ENCODE assay signal across 19 mouse cellular contexts in the genomic region with DNA sequence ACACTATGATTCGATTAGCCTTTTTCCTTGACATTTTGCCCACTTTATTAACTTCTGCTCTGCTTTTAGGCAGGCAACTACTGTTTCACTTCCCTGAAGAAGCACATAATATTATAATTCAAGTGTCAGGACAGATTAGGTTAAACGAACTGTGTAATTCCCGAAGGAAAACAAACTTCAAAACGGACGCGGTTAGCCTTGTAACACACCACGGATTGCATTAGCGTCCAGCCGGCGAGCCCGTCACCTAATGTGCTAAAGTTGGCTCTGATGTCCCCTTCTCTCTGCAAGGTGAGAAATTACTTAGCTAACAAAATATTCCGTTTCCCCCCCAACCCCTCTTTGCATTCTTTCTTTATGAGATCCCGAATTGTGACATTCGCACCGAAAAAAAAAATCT.
DNase-seq lines count a peak whose midpoint lies in the region; ATAC-seq and TF ChIP-seq lines count a peak whose summit lies in the region.
"Had no signal": no experiment of that assay in that cellular context is flagged by ENCODE, and none has a peak within 500 bp of the region (broad histone marks: within the 10 kb centered on the region; RNA-seq: fewer than 3 reads in every experiment).

No protein-coding gene starts in this region.

- H3K4me3 ChIP-seq in heart, embryonic 16.5 days (ENCODE audit: low read length) = no peak overlapping the region
- no peak overlapping the region for H3K4me3 ChIP-seq in midbrain, postnatal 0 days (ENCODE audit: low read depth, low read length)
- no peak overlapping the region for H3K4me3 ChIP-seq in midbrain, embryonic 11.5 days (ENCODE audit: low read depth, low read length)
- no peak overlapping the region for H3K4me3 ChIP-seq in intestine, embryonic 14.5 days (ENCODE audit: low read depth, low read length)
- H3K4me3 ChIP-seq: forebrain, embryonic 12.5 days; heart, embryonic 13.5 days had no signal

- H3K27me3 ChIP-seq in heart, embryonic 16.5 days (ENCODE audit: control insufficient read depth, insufficient read depth, low read length) = peaks cover 19% of the 10 kb centered on the region
- no peaks in the 10 kb centered on the region for H3K27me3 ChIP-seq in midbrain, postnatal 0 days (ENCODE audit: insufficient read depth, low read length)
- H3K27me3 ChIP-seq in midbrain, embryonic 11.5 days (ENCODE audit: control insufficient read depth, insufficient read depth, low read length) = peaks cover 5% of the 10 kb centered on the region
- peaks cover 34% of the 10 kb centered on the region for H3K27me3 ChIP-seq in intestine, embryonic 14.5 days (replicated peaks; ENCODE audit: control insufficient read depth, insufficient read depth, low read length)

- H3K4me1 ChIP-seq in heart, embryonic 16.5 days (ENCODE audit: control insufficient read depth, insufficient read depth, low read length) = peaks cover 7% of the 10 kb centered on the region; the same call in 1 of the 2 replicates
- H3K4me1 ChIP-seq in midbrain, postnatal 0 days (ENCODE audit: insufficient read depth, low read length) = peaks cover 5% of the 10 kb centered on the region; the same call in 1 of the 2 replicates
- H3K4me1 ChIP-seq in midbrain, embryonic 11.5 days (ENCODE audit: control insufficient read depth, insufficient read depth, low read length) = peaks cover 48% of the 10 kb centered on the region
- peaks cover 12% of the 10 kb centered on the region for H3K4me1 ChIP-seq in intestine, embryonic 14.5 days (replicated peaks; ENCODE audit: control insufficient read depth, insufficient read depth, low read length)

- no peaks in the 10 kb centered on the region for H3K36me3 ChIP-seq in heart, embryonic 16.5 days (ENCODE audit: control insufficient read depth, insufficient read depth)
- H3K36me3 ChIP-seq in midbrain, postnatal 0 days (ENCODE audit: insufficient read depth, low read length) = no peaks in the 10 kb centered on the region
- H3K36me3 ChIP-seq in midbrain, embryonic 11.5 days (ENCODE audit: control insufficient read depth, insufficient read depth, low read length) = no peaks in the 10 kb centered on the region
- H3K36me3 ChIP-seq in intestine, embryonic 14.5 days (ENCODE audit: control insufficient read depth, insufficient read depth, low read length) = no peaks in the 10 kb centered on the region
- H3K36me3 ChIP-seq: forebrain, embryonic 12.5 days; heart, embryonic 13.5 days; midbrain, embryonic 10.5 days had no signal

- no peaks in the 10 kb centered on the region for H3K9me3 ChIP-seq in heart, embryonic 16.5 days (replicated peaks; ENCODE audit: control insufficient read depth, low read length)
- H3K9me3 ChIP-seq in midbrain, postnatal 0 days (ENCODE audit: low read length) = no peaks in the 10 kb centered on the region
- no peaks in the 10 kb centered on the region for H3K9me3 ChIP-seq in midbrain, embryonic 11.5 days (ENCODE audit: control insufficient read depth, low read length)
- H3K9me3 ChIP-seq in intestine, embryonic 14.5 days (ENCODE audit: control insufficient read depth, low read length) = no peaks in the 10 kb centered on the region
- H3K9me3 ChIP-seq: forebrain, embryonic 12.5 days; heart, embryonic 13.5 days; midbrain, embryonic 10.5 days had no signal

- no peak for TF ChIP-seq CTCF in midbrain, postnatal 0 days (IDR thresholded peaks at IDR 0.05)

- no peak overlapping the region for H3K9ac ChIP-seq in heart, embryonic 16.5 days (ENCODE audit: low read length)
- H3K9ac ChIP-seq in midbrain, postnatal 0 days (replicated peaks; ENCODE audit: low read length, poor library complexity, severe bottlenecking) = no peak overlapping the region
- no peak overlapping the region for H3K9ac ChIP-seq in midbrain, embryonic 11.5 days (ENCODE audit: low read length)
- no peak overlapping the region for H3K9ac ChIP-seq in intestine, embryonic 14.5 days (ENCODE audit: low read length)
- H3K9ac ChIP-seq: forebrain, embryonic 12.5 days; heart, embryonic 13.5 days; liver, embryonic 14.5 days had no signal

- 0 out of 2 replicates have a peak overlapping the region, but pooled peaks have one; percentile 1 for H3K4me2 ChIP-seq in heart, embryonic 16.5 days (ENCODE audit: low read depth, low read length)
- no peak overlapping the region for H3K4me2 ChIP-seq in midbrain, postnatal 0 days (ENCODE audit: low read depth, low read length, poor library complexity, severe bottlenecking)
- H3K4me2 ChIP-seq in midbrain, embryonic 11.5 days = no peak overlapping the region
- H3K4me2 ChIP-seq in intestine, embryonic 14.5 days (ENCODE audit: low read length) = peak overlapping the region; percentile 39
- H3K4me2 ChIP-seq: forebrain, embryonic 12.5 days had no signal

- WGBS in heart, embryonic 16.5 days = 62% methylated on average over 15 of the region's 15 CpGs
- WGBS in midbrain, postnatal 0 days = 26% methylated on average over 15 of the region's 15 CpGs
- WGBS in midbrain, embryonic 11.5 days = 45% methylated on average over 15 of the region's 15 CpGs
- WGBS in intestine, embryonic 14.5 days = 35% methylated on average over 15 of the region's 15 CpGs

- no peak for ATAC-seq in heart, embryonic 16.5 days (replicated peaks; ENCODE audit: extremely low read depth, insufficient read depth, low FRiP score)
- no peak for ATAC-seq in midbrain, postnatal 0 days (ENCODE audit: low FRiP score)
- ATAC-seq in midbrain, embryonic 11.5 days (ENCODE audit: low FRiP score) = no peak
- ATAC-seq in intestine, embryonic 14.5 days (replicated peaks; ENCODE audit: low FRiP score, low TSS enrichment, low read depth) = no peak
- ATAC-seq: activated CD4-positive, CD25-positive, alpha-beta regulatory T cell, adult 4 months had no signal

- no peak for DNase-seq in heart, postnatal 10 days
- DNase-seq in midbrain, postnatal 0 days (ENCODE audit: low spot score) = peak; percentile 25
- no peak for DNase-seq in midbrain, embryonic 11.5 days (ENCODE audit: low spot score, missing footprints)
- no peak for DNase-seq in intestine, embryonic 14.5 days (ENCODE audit: low spot score)
- peak; percentile 64 for DNase-seq in retina, postnatal 1 day
- no peak for DNase-seq in gastrocnemius, postnatal 25 days
- DNase-seq in B cell, adult 2 months = no peak
- DNase-seq: cerebellum, adult 18-20 months; gastrocnemius, postnatal 14 days; kidney, adult 11 months; kidney, postnatal 4 days; right cerebral cortex, postnatal 14 days; thymus, postnatal 4 days had no signal

- intact Hi-C loops in heart, postnatal 10 days (cut with DNase I) = no loop called here

- no peak overlapping the region for H3K27ac ChIP-seq in heart, embryonic 16.5 days (ENCODE audit: low read length)
- no peak overlapping the region for H3K27ac ChIP-seq in midbrain, postnatal 0 days (ENCODE audit: low read depth, low read length)
- no peak overlapping the region for H3K27ac ChIP-seq in midbrain, embryonic 11.5 days (ENCODE audit: low read depth, low read length)
- no peak overlapping the region for H3K27ac ChIP-seq in intestine, embryonic 14.5 days (ENCODE audit: low read depth)
- H3K27ac ChIP-seq: forebrain, embryonic 12.5 days; heart, embryonic 13.5 days; liver, embryonic 14.5 days had no signal

Comparison
In these comparisons a context has a peak if more than half of its experiments do, and no peak if none do; other contexts are left out.
1. DNase-seq: peak in midbrain, postnatal 0 days (single experiment) and retina, postnatal 1 day (single experiment); none in heart, postnatal 10 days (0 of 2), midbrain, embryonic 11.5 days (single experiment), intestine, embryonic 14.5 days (single experiment), gastrocnemius, postnatal 25 days (single experiment) and B cell, adult 2 months (0 of 2).
2. H3K4me2 ChIP-seq: peak in heart, embryonic 16.5 days (single experiment) and intestine, embryonic 14.5 days (single experiment); none in midbrain, postnatal 0 days (single experiment) and midbrain, embryonic 11.5 days (single experiment).